Mouse (Mus musculus) ES-Bruce4 (cell line): Measurements from ENCODE around the gene Atl3.

ENCODE experiments used
- CTCF ChIP-seq: IDR thresholded peaks from one replicate; pipeline ENCODE4 v1.8.1; 2011; ENCODE audit warnings: low read depth, low read length
- EP300 ChIP-seq: IDR thresholded peaks from 2 replicates; pipeline ENCODE4 v1.6.1; 2011; ENCODE audit warnings: low read depth, low read length; ENCODE audit not compliant: insufficient read depth

GRCm38 (mm10) chr19:7482599-7483511 is 11.0 kb upstream of the Atl3 start, which contains the start of gene Rtn3:
- TF ChIP-seq EP300 (no peak), CTCF (no peak)
